Mouse (Mus musculus) stomach, postnatal 0 days (tissue): ENCODE results near the gene 9130230L23Rik.

Experiments used
- CTCF ChIP-seq: IDR thresholded peaks from 2 replicates; pipeline ENCODE4 v1.5.1; 2016; ENCODE audit warnings: antibody characterized with exemption, low read depth, mild to moderate bottlenecking, moderate library complexity
- EP300 ChIP-seq: optimal IDR thresholded peaks from 2 replicates; pipeline ENCODE3; 2016; ENCODE audit warnings: antibody characterized with exemption

DNA sequence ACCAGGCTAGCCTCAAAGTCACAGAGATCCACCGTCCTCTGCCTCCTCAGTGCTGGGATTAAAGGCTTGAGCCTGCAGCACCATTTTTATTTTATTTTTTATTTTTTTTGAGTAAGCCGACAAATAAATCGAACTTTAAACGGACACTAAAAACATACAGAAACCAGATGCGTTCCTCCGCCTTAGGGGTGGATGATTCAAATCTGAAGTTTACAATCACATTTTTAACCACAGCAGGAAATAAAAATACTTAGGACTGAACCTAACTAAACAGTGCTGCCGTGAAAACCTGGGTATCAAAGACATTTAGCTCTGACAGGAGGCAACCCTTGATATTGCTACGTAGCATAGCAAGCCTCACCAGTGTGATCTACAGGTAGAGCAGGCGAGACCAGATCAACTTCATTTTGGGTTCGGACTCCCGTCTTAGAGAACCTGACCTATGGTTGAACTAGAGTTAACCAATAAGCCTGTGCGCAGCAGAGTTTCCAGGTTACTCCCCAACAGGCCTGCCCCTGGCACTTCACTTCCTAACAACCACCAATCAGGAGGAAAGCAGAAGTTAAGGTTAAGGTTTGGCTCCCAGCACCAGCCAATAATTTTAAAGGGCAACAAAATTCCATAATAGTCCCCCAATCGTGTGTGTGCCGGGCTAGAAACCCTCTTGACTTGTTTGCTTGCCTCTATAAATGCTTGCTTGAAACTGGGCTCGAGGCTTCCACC is 4.3 kb upstream of the 9130230L23Rik start:
- TF ChIP-seq CTCF, result no peak
- TF ChIP-seq EP300, result no peak
